Mouse (Mus musculus): ENCODE results near the gene Mybpc1. TPM values are rescaled to one million over a fixed set of nuclear protein-coding genes. Genes with fewer than 3 reads are reported as not detected.
A peak's percentile ranks its signal among the peaks of the same experiment; 100 is the strongest.
"Not testable (repeated sequence)": the region's sequence is repeated elsewhere in the genome, so short reads cannot be mapped to it uniquely, and the experiment has no call there.

Mybpc1 gene
- polyA plus RNA-seq, 1 experiment from 2014 or later, result 10.5 TPM

GRCm38 (mm10) chr10:88524016-88524415, 80.9 kb downstream of the Mybpc1 start:
- H3K9me3 ChIP-seq, result no peaks in the 10 kb centered on the region
- H3K4me3 ChIP-seq, result no peak overlapping the region

GRCm38 (mm10) chr10:88523212-88523611, 81.7 kb downstream of the Mybpc1 start:
- Histone ChIP-seq H3K27ac (no peak overlapping the region), H3K27me3 (ENCODE audit: insufficient read depth, poor library complexity, severe bottlenecking) (no peaks in the 10 kb centered on the region), H3K9me3 (no peaks in the 10 kb centered on the region), H3K4me1 (no peaks in the 10 kb centered on the region), H3K4me3 (no peak overlapping the region), H3K36me3 (no peaks in the 10 kb centered on the region)
- 72% methylated on average over 1 of the region's 1 CpGs for WGBS
- no peak for DNase-seq (ENCODE audit: low spot score)

More at GRCm38 (mm10) chr10:88524016-88524415, 80.9 kb downstream of the Mybpc1 start:
- Histone ChIP-seq H3K27me3 (ENCODE audit: insufficient read depth, poor library complexity, severe bottlenecking) (no peaks in the 10 kb centered on the region), H3K4me1 (no peaks in the 10 kb centered on the region), H3K36me3 (no peaks in the 10 kb centered on the region), H3K27ac (no peak overlapping the region)
- WGBS, result 84% methylated on average over 2 of the region's 2 CpGs
- no peak for DNase-seq (ENCODE audit: low spot score)

GRCm38 (mm10) chr10:88522795-88523194, 82.2 kb downstream of the Mybpc1 start:
- Histone ChIP-seq H3K4me3 (no peak overlapping the region), H3K27me3 (ENCODE audit: insufficient read depth, poor library complexity, severe bottlenecking) (no peaks in the 10 kb centered on the region), H3K36me3 (no peaks in the 10 kb centered on the region), H3K4me1 (no peaks in the 10 kb centered on the region), H3K9me3 (no peaks in the 10 kb centered on the region), H3K27ac (no peak overlapping the region)
- DNase-seq (ENCODE audit: low spot score), result no peak
- 70% methylated on average over 8 of the region's 8 CpGs for WGBS

DNA sequence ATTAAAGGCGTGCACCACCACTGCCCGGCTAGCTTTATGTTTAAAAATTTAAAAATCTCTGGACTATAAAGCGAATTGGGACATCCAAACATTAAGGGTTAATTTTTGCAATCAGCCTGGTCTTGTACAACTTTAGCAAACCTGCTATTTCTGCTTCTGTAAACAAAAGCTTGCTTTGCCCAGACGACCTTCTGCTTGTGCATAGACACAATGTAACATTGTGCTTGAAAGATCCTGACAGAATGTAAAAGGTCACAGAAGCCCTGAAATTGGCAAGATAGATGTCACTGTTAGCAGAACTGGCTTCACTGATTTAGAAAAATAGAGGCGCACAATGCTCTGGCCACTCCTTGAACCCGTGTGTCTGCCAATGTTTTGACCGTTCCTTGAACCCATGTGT, 89.9 kb downstream of the Mybpc1 start:
- H3K27me3 ChIP-seq (ENCODE audit: insufficient read depth, poor library complexity, severe bottlenecking); H3K4me1 ChIP-seq; H3K36me3 ChIP-seq; H3K27ac ChIP-seq; H3K4me3 ChIP-seq; DNase-seq (ENCODE audit: low spot score); H3K9me3 ChIP-seq: not testable (repeated sequence)
- 87% methylated on average over 7 of the region's 7 CpGs for WGBS

GRCm38 (mm10) chr10:88514495-88514894, 90.5 kb downstream of the Mybpc1 start:
- H3K4me1 ChIP-seq, result peaks cover 8% of the 10 kb centered on the region; the same call in 1 of the 2 replicates
- no peaks in the 10 kb centered on the region for H3K36me3 ChIP-seq
- H3K27me3 ChIP-seq (ENCODE audit: insufficient read depth, poor library complexity, severe bottlenecking), result no peaks in the 10 kb centered on the region
- no peak overlapping the region for H3K27ac ChIP-seq
- H3K4me3 ChIP-seq, result no peak overlapping the region
- no peak for DNase-seq (ENCODE audit: low spot score)
- no peaks in the 10 kb centered on the region for H3K9me3 ChIP-seq
- 57% methylated on average over 2 of the region's 2 CpGs for WGBS

GRCm38 (mm10) chr10:88513574-88514135, 91.3 kb downstream of the Mybpc1 start:
- 70% methylated on average over 8 of the region's 8 CpGs for WGBS
- Histone ChIP-seq H3K9me3 (no peaks in the 10 kb centered on the region), H3K27me3 (ENCODE audit: insufficient read depth, poor library complexity, severe bottlenecking) (no peaks in the 10 kb centered on the region), H3K4me3 (no peak overlapping the region), H3K4me1 (peaks cover 8% of the 10 kb centered on the region; the same call in 1 of the 2 replicates), H3K36me3 (no peaks in the 10 kb centered on the region), H3K27ac (no peak overlapping the region)
- DNase-seq (ENCODE audit: low spot score), result no peak

DNA sequence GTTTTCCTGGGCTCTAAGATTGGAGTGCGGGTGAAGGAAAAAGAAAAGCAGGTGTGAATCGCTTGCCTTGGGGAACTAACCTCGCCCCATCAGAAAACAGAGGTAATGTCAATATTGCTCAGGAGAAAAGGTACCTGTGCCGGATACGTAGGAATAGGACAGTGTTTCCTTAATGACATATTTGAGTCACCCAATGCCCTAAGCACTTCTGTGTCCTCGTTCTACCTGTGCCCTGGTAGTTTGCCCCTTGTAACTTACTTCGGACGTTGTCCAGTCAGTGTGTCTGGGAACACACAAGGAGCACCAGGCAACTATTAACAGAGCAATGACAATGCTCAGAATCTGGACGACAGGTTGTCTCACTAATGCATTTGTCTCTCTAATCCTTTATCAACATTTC, 93.6 kb downstream of the Mybpc1 start:
- no peak overlapping the region; the same call in 1 of the 2 replicates for H3K27ac ChIP-seq
- H3K4me3 ChIP-seq, result no peak overlapping the region
- H3K27me3 ChIP-seq (ENCODE audit: insufficient read depth, poor library complexity, severe bottlenecking), result no peaks in the 10 kb centered on the region
- no peaks in the 10 kb centered on the region for H3K36me3 ChIP-seq
- no peak for DNase-seq (ENCODE audit: low spot score)
- H3K9me3 ChIP-seq, result no peaks in the 10 kb centered on the region
- WGBS, result 91% methylated on average over 9 of the region's 9 CpGs
- peaks cover 8% of the 10 kb centered on the region; the same call in 1 of the 2 replicates for H3K4me1 ChIP-seq

DNA sequence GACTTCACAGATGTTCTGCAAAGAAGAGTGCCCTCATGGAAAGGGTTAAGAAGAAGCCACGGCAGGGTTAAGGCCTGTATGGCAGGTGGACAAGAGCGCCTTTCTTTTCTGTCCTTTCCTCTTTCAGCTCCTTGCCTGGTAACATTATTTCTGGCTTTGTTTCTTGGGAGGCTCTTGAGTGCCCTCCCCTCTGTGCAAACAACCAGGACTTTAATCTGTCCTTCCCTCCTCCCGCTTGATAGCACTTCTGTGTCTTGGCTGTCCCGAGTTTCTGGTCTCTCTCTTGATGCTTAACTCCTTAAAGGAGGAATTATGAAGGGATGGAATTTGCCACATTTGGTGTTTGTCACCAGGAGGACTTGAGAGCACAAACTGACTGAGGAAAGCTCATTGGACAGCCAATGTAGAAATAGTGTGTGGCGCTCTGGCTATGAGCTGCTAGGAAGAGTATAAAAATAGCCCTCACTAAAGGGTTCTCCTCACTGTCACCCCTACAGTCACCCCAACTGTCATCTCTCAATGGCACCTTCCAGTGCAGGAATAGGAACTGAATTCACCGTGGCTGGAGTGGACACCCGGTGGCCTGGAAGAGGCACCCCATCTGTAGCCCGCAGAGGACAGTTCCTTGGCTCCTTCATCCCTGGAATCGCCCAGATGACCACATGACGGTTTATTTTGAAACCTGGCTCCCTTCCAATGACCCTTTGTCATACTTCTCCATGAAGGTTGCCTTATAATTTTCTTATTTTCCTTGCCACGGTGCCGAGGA, 94.3 kb downstream of the Mybpc1 start:
- Histone ChIP-seq H3K27ac (peak overlapping the region; percentile 67), H3K9me3 (no peaks in the 10 kb centered on the region), H3K36me3 (no peaks in the 10 kb centered on the region), H3K27me3 (ENCODE audit: insufficient read depth, poor library complexity, severe bottlenecking) (no peaks in the 10 kb centered on the region), H3K4me3 (peak overlapping the region; percentile 2; the same call in 1 of the 2 replicates), H3K4me1 (peaks cover 9% of the 10 kb centered on the region; the same call in 1 of the 2 replicates)
- WGBS, result 57% methylated on average over 12 of the region's 12 CpGs
- no peak for DNase-seq (ENCODE audit: low spot score)

DNA sequence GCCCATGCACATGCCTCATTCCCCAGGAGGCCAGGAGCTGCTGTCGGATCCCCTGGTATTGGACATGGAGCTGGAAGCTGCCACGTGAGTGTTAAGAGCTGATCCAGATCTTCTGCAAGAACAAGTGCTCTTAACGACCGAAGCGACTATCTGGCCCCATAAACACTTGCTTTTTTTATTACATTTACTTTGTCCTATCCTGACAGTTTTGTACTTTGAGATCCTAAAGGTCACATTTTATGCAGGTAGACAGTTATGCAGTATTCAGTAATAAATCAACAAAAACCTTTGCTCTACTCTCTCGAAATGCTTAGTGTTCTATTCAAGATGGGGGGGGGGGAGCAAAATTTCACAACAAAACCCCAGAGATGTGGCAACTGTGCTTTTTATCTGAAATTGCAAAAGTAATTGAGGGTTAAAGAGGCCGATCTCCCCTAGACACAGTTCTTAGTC, 97.2 kb downstream of the Mybpc1 start:
- Histone ChIP-seq H3K36me3 (no peaks in the 10 kb centered on the region), H3K27me3 (ENCODE audit: insufficient read depth, poor library complexity, severe bottlenecking) (no peaks in the 10 kb centered on the region), H3K4me3 (no peak overlapping the region), H3K9me3 (no peaks in the 10 kb centered on the region), H3K27ac (no peak overlapping the region), H3K4me1 (peaks cover 24% of the 10 kb centered on the region; the same call in 1 of the 2 replicates)
- 68% methylated on average over 7 of the region's 7 CpGs for WGBS
- DNase-seq (ENCODE audit: low spot score), result no peak

GRCm38 (mm10) chr10:88505256-88505655, 99.7 kb downstream of the Mybpc1 start:
- H3K27me3 ChIP-seq (ENCODE audit: insufficient read depth, poor library complexity, severe bottlenecking), result no peaks in the 10 kb centered on the region
- no peaks in the 10 kb centered on the region for H3K9me3 ChIP-seq
- no peak overlapping the region for H3K4me3 ChIP-seq
- H3K36me3 ChIP-seq, result no peaks in the 10 kb centered on the region
- DNase-seq (ENCODE audit: low spot score), result no peak
- no peak overlapping the region for H3K27ac ChIP-seq
- peaks cover 36% of the 10 kb centered on the region for H3K4me1 ChIP-seq
- 66% methylated on average over 5 of the region's 5 CpGs for WGBS

- H3K4me1 ChIP-seq, result peaks cover 36% of the 10 kb centered on the region
- no peaks in the 10 kb centered on the region for H3K9me3 ChIP-seq
- H3K27me3 ChIP-seq (ENCODE audit: insufficient read depth, poor library complexity, severe bottlenecking), result no peaks in the 10 kb centered on the region
- peak overlapping the region; percentile 82; the same call in 1 of the 2 replicates for H3K4me3 ChIP-seq
- H3K36me3 ChIP-seq, result no peaks in the 10 kb centered on the region
- DNase-seq (ENCODE audit: low spot score), result no peak
- WGBS, result 56% methylated on average over 3 of the region's 3 CpGs
- H3K27ac ChIP-seq, result peak overlapping the region; percentile 90; the same call in 1 of the 2 replicates
Observed at GRCm38 (mm10) chr10:88504481-88504880, 100.5 kb downstream of the Mybpc1 start.

DNA sequence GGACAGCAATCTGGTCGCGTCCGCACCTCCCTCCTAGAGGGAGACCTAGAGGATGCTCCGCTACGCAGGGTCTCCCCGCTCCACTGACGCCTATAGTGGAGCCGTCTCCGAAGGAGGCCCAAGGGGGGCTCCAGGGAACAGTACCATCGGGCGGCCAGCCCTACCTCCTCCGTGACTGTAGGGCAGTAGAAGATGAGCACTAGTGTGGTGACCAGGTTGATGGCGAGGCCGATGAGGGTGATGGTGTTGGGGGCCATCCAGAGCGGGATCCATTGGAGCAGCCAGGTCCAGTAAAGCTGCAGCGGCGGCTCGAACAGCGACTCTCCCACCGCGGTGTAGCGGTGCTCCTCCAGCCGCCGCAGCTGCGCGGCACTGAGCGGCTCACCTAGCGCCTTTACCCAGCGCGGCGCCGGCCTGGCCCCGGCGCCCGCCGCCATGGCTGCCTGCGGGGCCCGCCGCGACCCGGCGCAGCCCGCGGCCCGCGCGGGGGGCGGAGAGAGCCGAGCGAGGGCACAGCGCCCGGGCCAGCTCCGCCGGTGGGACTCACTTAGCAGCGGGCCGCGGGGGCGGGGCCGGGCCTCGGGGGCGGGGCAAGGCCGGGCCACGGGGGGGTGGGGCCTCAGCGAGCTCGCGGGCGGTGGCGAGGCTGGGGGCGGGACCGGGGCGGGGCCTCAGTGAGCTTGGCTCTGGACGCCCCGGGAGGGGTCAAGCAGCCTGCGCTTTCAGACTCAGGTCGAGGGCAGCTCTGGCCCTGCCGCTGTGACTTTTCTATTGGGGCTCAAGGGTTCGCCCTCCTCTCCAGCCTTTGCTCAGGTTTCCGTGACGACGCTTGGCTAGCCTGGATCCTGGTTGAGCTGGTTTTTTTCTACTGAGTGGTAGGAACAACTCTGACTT, 101.3 kb downstream of the Mybpc1 start, which contains the start of gene Chpt1:
Chpt1 (minus strand) TSS at position 653 of the 894 bp plus-strand sequence.
- Histone ChIP-seq H3K27ac (peak within 1 kb of the TSS; percentile 90), H3K27me3 (ENCODE audit: insufficient read depth, poor library complexity, severe bottlenecking) (no peaks in the 10 kb centered on the region), H3K4me3 (peak within 1 kb of the TSS; percentile 82), H3K4me1 (peaks cover 36% of the 10 kb centered on the region), H3K9me3 (no peaks in the 10 kb centered on the region), H3K36me3 (no peaks in the 10 kb centered on the region)
- DNase-seq (ENCODE audit: low spot score), result peak; percentile 93
- 1% methylated on average over 57 of the region's 80 CpGs for WGBS

All from heart, embryonic 10.5 days (tissue).